Mouse (Mus musculus): ENCODE measurements around the gene Cldn5.

- TF ChIP-seq CTCF (IDR thresholded peaks at IDR 0.05; ENCODE audit: low read depth, low read length) (no peak), POLR2A (IDR thresholded peaks at IDR 0.05; ENCODE audit: extremely low read depth, insufficient read depth, low read length) (no peak)
These were observed 20.0 kb downstream of the Cldn5 start for GRCm38 (mm10) chr16:18796645-18797044.
